Mouse (Mus musculus) right cerebral cortex, postnatal 36 days (tissue): ENCODE results near the gene Evi5l.

ENCODE experiments used
- DNase-seq, 2 experiments: peaks; one replicate each; pipeline ENCODE4 v3.0.0; 2022; ENCODE audit warnings: low spot score in 2 of 2, mixed read lengths in 1 of 2

Evi5l gene

DNA sequence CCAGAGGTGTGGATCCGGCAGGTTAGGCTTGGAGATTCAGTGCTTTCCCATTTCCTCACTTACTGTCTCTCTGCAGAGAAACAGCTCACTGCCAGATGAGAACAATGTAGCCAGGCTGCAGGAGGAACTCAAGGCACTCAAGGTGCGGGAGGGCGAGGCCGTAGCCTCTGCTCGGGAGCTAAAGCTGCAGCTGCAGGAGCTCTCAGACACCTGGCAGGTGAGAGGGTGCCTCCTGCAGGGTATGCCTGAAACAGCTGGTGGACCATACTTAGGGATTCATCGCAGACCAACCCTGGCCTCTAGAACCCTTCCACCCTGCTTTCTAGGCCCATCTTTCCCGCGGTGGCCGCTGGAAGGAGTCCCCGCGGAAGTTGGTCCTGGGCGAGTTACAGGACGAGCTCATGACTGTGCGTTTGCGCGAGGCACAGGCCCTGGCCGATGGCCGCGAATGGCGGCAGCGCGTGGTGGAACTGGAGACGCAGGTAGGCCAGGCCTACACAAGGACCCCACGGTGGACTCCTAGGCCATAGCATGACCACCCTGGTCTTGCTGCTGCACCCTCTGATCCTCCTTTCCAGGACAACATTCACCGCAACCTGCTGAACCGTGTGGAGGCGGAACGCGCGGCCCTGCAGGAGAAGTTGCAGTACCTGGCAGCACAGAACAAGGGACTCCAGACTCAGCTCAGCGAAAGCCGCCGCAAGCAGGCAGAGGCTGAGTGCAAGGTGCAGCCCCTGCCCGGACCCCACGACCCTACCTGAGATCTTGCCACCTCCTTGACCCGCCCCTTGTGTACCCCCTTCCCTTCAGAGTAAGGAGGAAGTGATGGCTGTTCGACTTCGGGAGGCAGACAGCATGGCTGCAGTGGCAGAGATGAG, 39.1 kb downstream of the Evi5l start:
- DNase-seq = no peak

DNA sequence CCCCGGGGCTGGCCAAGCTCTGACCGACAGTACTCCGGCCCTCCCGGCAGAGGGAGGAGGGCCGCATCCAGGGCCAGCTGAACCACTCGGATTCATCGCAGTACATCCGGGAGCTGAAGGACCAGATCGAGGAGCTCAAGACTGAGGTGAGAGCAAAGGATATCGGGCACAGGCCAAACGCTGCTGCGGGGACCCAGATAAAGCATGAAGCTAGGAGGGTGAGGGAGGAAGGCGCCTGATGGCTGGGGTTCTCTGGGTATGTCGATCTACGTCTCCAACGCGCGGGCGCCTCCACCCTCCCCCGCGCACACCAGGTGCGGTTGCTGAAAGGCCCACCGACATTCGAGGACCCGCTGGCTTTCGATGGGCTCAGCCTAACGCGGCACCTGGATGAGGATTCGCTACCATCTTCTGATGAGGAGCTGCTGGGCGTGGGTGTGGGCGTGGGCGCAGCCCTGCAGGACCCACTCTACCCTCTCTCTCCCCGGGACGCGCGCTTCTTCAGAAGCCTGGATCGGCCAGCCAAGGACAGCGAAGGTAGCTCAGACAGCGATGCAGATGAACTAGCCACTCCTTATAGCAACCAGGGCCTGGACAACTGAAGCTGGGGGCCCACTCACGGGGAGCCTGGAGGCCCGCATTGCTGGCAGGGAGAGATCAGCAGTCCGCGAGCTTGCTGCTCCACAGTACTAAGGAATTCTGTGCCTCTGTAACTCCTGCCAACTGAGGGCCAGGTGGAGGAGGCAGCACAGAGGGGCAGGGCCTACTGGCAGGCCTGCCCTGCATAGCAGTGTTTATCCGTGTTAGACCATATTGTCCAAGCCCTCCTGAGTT, 40.0 kb downstream of the Evi5l start:
- no peak for DNase-seq

DNA sequence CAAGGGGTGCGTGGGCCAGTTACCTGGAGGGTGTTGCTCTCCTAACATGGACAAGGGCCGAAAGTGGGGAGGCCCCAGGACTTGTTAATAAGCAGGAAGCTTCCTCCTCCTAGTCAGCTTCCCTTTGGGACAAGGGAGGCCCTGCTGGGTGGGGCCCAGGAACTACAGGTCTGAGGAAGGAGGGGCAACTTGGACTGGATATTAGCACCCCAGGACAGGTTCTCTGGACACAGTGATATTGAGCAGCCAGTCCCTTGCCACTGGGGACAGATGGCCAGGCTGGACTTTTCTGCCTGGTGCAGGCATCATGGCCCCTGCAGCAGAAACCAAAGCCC, 40.6 kb downstream of the Evi5l start:
- no peak for DNase-seq

DNA sequence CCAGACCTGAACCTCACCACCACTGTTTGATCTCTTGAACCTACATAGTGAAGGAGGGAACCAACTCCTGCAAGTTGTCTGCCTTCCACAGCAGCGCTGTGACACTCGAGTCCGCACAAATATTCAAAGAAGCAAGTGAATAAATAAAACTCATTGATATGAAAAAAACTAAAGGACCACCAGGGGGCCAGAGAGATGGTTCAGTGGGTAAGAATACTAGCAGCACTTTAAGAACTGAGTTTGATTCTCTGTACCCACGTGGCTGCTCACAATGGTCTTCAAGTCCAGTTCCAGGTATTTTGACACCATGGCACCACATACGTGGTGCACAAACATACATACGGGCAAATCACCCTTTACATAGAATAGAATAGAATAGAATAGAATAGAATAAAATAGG, 44.7 kb downstream of the Evi5l start:
- no peak for DNase-seq

DNA sequence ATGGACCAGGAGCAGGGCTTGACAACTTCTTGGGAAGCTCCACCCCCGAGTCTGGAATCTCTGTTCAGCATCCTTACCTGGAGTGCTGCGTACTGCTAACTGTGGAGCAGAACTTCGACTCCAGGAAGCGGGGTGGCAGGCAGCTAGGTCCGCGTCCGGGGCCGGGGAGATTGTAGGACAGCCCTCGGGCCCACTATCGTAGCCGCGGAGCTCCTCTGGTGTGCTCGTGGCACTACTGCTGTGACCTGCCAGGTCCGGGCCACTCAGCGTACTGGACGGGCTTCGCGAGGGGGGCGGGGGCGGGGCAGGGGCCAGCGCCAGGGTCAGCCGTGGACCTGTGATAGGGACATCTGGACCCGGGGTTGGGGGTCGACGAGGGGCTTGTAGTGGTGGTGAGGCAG, 46.4 kb downstream of the Evi5l start:
- DNase-seq = no peak

DNA sequence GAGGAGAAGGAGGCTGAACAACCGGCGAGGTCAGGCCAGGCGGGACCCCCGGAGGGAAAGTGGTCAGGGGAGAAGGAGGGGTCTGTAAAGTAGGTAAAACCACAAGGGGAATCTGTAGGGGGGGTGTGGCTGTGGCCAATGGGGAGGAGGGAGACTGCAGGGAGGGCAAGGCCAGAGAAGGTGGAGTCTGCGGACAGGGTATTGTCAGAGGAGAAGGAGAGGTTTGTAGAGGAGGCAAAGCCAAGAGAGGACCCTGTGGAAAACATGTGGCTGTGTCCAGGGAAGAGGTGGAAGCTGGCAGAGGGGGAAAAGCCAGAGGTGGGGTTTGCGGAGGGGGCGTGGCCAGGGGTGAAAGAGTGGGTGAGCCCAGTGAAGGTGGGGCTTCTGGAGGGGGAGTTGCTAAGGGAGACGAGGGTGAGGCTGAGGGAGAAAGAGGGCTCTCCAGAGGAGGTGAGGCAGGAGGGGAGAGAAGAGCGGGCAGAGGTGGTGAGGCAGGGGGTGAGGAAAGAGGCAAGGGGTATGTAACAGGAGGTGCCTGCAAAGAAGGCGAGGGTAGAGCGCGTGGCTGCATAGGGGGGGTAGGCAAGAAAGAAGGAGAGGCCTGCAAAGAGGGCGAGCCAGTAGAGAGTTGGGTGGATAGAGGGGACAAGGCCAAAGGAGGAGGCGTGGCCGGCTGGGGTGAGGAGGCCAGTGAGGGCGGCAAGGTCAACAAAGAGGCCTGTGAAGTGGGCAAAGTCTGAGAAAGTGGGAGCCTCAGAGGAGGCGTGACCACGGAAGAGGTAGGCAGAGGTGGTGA, 47.0 kb downstream of the Evi5l start:
- no peak for DNase-seq

DNA sequence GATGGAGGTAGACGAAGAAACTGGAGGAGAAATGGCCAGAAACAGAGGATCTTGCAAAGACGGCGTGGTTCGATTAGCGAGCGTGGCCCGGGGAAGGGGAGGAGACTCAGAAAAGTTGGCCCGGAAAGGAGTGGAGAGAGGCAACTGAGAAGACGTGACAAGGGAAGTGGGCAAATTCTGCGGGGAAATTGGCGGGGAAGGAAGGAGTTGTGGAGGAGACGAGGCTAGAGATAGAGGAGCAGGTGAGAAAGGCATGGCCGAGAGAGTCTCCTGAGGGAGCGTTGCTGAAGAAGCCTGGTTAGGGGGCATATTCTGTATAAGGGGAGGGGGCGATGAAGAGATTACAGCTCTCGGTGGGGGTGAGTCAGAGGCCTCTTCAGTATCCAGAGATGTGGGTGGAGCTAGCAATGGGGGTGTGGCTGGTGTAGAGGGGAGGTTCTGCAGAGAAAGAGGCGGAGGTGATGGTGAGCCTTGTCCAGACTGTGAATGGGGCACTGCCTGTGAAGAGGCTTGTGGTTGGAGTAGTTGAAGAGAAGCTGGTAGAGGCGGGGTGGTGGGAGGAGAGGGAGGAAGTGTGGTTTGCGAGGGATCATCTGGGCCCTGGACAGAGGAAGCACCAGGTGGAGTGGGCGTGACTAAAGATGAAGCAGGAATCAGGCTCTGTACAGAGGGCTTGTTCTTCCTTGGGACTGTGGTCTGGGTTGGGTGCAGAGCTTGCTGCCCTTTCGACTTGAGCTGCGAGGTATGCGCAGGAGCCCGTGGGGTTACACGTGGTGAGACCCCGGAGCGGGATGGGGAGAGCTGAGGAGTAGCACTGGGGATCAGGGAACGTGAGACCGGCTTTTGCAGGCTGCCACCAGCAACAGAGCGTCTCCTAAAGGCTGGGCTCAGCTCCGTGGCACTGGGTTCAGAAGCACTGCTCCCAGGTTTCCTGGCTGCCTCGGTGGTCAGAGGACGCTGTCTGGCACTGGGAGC, 47.9 kb downstream of the Evi5l start:
- DNase-seq = no peak

DNA sequence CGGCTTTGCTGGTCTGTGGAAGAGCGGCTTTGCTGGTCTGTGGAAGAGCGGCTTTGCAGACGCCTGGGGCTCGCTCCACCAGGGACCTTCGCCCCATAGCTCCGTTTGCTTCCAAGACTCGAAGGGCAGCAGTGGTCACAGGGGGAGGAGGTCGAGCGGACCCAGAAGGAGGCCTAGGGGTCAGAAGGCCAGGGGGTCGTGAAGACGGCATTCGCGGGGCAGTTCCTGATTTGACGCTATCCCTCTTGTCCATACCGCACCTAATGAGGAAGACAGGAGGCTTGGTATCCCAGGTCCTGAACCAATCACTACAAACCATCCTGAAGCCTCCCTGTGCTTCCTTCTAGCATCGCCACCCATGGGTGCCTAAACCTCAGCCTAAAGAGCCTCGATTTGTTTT, 49.9 kb downstream of the Evi5l start:
- no peak for DNase-seq

DNA sequence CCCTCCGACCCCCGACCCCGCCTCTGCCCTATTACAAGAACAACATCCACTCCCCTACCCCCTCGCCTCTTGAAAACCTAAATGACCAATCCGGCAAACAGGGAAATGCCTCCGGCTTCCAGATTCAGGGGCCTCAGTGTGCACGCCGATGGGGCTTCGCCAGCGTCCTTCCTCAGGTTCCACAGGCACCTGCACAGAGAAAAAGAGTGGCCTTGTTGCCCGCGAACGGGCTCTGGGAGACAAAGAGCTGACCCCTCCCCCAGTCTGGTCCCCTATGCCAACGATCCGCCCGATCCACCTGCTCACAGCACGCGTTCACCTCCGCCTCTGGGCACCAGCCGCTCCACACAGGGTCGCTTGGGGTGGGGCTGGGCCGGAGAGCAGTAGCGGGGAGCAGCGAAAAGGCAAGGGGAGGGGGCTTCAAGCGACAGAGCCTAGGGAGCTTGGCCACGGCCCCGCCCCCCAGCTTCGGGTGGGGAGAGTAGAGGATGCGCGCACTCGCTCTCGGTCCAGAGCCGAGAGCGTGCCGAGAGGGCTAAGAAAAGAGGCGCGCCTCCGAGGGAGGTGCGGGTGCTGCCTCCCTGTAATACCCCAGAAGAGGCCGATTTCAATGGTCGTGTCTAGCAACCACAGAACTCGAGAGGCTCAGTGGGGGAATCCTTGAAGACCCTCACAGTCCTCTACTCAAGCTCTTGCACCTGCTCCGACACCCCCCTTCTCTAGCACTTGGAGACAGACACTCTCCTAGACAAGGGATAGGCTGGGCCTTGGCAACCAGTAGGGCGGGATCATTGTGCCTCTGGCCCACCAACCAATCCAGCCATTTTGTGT, 50.6 kb downstream of the Evi5l start, which contains the start of gene Prr36:
TSS of gene Prr36 (minus strand) at position 669 of the 831 bp plus-strand sequence.
- DNase-seq = peak in 1 of 2 experiments; percentile 57

DNA sequence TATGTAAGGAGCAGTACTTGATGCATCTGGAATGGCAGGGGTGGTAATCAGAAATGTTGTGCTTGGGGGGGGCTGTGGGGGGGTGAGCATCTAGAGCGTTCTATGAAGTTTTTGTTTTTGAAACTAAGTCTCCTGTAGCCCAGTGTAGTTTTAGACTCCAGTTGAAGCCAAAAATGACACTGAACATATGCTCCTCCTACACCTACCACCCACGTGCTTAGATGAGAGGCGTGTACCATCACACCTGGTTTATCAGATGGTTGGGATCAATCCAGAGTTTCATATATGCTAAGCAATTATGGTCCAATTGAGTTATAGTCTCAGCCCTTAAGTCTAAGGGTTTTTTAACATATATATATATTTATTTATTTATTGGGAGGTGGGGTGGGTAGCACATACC, 53.2 kb downstream of the Evi5l start:
- DNase-seq = no peak

DNA sequence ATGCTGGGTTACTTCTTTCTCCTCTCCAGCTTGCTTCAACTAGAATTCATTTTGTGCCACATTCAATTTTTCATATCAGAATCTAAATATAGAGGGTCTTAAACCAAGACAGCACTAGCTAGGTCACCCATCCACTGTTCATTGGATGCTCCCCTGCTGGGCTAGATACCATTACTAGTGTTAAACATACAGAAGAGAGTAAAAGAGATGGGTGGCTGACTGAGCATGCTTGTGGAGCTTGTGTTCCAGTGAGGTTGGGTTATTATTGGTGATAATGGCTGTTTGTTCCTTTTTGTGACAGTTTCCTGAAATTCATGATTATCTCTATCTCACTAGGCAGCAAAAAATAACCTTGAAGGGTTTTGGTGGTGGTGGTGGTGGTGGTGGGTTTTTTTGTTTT, 55.7 kb downstream of the Evi5l start:
- DNase-seq = no peak

DNA sequence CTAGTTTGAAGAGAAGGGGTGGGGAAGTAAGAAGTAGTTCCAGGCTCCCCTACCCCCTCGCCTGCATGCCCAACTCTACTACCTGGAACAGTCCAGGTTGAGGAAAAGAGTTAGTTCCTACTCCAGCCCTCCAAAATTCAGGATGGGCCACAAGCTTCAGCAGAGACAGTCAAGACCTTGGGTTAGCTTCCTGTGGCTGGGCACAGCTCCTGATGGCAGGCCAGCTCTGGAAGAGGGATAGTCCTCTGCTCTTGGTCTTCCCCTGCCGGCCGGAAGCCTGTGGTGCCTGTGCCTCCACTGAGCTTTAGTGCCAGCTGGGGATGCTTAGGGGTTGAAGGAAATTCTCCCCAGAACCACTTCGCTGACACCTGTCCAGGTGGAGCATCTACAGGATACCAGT, 60.0 kb downstream of the Evi5l start:
- DNase-seq = no peak

DNA sequence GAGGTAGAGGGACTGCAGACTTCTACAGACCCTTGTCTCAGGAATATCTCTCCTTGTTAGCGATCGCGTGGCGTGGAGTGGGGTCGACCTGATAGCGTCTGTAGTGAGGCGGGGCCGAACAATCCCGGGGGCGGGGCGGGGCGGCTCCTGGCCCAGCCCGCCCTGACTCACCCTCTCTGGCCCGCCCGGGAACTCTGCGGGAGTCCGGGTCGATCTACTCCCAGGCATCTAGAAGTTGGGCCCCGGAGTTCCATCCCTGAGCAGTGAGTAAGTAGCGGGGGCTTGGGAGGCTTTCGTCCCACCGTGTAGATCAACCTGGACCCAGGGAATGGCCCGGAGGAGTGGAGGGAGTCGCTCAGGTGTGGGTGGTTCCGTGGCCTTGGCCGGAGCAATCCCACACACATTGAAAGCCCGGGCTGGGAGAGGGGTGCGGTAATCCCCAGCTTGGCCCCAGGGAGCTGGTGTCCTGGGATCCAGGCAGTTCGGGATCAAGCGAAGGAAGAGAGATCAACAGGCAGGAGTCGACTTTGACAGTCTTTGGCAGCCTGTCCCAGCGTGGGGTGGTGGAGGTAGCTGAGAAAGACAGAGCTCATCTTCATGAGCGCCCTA, 60.5 kb downstream of the Evi5l start, which contains the start of gene Lrrc8e:
TSS of gene Lrrc8e (plus strand) at position 89 of the 609 bp plus-strand sequence.
- no peak for DNase-seq

DNA sequence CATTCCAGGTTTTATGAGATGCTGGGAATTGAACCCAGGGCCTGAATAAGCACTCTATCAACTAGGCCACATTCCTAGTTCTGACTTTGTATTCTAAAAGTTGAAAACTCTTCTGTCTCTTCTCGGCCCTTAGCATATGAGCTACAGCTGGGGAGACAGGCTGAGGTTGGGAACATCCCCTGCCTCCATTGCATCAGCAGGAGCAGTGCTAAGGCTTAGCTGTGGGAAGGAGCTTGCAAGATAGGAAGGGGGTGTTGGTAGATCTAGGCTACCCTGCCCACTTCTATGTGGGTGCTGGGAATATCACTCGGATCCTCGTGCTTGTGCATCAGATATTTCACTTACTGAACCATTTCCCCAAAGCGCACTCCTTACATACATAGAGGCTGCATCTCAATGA, 61.6 kb downstream of the Evi5l start:
- DNase-seq = no peak

DNA sequence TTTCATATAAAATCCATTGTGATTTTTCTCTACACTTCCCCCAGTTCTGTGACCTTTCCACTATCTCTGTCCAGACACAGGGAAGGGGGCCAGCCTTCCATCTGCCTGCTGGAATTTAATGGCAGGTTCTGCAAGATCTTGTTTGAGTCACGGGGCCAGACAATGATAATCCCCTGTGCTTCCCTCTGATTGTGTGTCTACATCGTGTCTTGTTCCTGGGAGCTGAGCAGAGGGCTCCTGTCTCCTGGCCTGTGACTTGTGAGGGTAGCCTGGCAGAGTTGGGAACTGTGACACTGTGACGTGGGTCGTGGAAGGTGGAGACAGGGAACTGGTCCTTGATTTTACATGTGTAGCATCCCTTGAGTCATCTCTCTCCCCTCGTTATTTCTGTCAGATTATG, 63.4 kb downstream of the Evi5l start:
- no peak for DNase-seq

DNA sequence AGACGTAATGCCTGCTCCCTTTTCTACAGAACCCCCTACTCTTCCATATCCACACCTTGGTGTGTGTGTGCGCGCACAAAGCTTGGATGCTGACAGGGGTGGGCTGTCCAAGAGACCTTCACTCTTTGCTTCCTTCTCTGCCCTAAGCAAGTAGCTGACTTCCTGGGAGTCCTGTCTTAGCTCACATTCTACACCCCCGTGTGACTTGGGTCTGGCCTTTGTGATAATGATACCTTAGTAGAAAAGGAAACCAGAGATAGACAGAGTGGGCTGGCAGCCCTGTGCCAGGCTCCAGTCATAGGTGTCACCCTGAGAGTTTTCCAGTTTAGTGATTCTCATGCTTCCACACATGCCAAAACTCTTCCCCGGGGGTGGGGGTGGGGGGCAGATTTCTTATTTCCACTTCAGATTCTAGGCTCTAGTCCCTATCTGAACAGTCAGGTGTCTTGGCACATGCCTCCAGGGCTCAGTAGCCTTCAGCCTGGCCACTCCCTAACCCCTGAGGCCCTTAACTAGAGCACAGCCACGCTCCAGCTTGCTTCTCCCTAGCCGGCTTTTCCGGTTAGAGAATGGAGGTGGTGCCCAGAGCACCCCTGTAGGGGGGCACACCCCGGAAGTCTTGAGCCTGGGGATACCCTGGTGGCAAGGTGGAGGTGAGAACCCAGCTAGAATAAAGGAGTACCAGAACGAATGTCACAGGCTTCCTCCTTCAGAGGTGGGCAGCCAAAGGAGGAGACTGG, 64.4 kb downstream of the Evi5l start:
- DNase-seq = no peak

DNA sequence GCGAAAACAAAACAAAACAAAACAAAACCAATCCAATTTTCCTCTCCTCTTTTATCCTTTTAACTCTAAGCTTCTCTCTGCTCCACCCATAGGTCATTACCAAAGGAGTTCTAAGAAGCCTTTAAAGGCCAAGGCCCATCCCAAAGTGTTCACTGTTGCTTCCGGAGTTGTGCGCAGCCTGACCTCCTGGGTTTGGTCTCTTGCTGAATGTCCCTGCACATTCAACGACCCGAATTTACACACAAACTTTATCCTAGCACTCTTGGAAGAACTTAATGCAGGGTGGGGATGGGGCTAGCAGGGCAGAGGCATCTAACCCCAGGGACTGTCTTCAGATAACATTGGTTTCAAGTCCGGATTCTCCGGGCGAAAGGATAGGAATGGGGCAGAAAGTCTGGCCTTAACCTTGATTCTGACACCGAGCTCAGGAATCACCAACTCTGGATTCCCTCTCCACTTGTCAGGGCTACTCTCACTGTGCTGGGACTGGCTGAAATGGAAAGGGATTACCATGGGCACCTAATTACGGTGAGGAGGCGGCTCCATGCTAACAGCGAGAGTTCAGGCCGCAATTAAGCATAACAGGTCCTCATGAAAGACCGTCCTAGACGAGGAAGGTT, 71.6 kb downstream of the Evi5l start:
- DNase-seq = no peak

DNA sequence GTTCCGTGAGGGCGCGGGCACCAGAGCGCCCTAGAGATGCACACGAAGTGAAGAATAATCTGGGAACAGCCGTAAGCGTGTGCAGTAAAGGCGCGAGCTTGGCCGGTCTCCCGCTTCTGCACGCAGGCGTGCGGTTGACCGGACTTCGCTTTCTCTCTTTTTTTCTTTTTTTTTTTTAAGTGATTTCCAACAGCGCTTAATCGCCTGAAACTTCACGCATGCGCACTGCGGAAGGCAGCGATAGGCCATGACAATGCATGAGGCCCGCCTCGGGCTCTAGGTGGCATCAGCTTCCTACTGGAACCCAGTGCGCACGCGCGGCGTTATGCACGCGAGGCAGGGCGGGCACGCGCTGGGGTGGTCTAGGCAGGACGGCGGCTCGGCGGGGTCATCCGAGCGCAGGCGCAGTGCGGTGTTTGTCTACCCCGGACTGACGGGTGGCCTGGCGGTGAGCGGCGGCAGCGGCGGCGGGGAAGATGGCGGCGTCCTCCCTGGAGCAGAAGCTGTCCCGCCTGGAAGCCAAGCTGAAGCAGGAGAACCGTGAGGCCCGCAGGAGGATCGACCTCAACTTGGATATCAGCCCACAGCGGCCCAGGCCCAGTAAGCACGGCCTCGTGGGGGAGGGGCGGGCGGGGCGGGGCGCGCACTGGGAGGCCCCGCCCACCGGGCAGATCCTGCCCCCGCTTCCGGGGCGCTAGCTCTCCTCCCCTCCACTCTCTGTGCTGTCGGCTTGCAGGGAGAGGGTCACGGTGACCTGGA, 72.2 kb downstream of the Evi5l start, which contains the start of the genes Map2k7 and Gm49320:
TSS of gene Map2k7 (plus strand) at position 307 of the 759 bp plus-strand sequence.
TSS of gene Gm49320 (plus strand) at position 432 of the 759 bp plus-strand sequence.
- DNase-seq = peak; percentile 100
